Mouse (Mus musculus): ENCODE data around the gene Nadk.

The Nadk gene

DNA sequence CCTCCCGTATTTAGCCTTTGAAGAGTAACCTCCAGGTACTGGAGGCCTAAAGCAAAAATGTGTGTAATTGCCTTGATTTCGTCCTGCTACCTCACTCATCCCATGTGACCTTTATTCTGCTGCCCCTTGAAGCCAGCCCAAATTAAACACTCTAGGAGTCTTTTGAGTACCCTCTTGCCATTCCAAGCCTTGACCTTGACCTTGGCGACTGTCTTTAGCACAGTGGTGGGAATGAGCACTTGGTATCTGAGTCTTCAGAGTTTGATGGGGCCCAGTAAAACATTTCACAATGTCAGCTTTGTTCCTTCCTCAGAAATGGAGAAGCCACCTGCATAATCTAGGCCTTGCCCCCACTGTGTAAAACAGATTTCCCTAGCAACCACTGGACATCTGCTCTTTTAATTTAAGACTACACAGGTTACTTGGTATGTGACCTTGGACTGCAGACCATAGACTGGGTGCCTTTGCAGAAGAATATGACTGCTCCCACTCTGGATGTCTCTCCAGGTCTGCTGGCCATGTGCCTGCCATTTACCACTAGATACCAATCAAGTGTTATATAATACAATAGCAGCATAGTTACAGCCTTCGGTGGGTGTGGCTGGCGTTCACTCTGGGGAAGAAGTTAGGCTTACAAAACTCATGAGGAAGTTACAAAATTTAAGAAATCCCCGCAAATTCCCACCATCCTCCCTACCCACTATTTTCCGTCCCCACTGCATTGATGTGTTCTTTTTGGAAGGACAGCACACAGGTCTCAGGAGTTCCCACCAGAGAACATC, at the start of gene Nadk:
Gene Nadk (plus strand): TSS at position 718 of the 782 bp plus-strand sequence.
- peak; percentile 55 for DNase-seq (ENCODE audit: extremely low read depth, low read depth)

DNA sequence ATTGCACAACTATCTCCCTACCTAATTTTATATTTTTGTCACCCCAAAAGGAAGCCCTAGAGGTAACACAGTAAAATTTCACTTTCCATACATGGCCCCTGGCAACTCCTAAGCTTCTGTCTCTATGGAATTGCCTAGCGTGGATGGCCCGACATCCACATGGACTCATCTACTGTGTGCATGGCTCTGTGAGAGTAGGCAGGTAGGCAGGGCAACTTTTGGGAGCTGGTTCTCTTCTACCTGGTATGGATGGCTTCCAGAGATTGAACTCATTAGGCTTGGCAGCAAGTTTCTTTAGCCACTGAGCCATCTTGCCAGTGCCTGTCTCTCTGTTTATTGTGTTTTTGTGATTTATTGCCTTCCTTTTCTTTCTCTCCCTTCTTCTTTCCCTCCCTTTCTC, 47.4 kb upstream of the Nadk start:
- no peak for DNase-seq (ENCODE audit: extremely low read depth, low read depth)

DNA sequence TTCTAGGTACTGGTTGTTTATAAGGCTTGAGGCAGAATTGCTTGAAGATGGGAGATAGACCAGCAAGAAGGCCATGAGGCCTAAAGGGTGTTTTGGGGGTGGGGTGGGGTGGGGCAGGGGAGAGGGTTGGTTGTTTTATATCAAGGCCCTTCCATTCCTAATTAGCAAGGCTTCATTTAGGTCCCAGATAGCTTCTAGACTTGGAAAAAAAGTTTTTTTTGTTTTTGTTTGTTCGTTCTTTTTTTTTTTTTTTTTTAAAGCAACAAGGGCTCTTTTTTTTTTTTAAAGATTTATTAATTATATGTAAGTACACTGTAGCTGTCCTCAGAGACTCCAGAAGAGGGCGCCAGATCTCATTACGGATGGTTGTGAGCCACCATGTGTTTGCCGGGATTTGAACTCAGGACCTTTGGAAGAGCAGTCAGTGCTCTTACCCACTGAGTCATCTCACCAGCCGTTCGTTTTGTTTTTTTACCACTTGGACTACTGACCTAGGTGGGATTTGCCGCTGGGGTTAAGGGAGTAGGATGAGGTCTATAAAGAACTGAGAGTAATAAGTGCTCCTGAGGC, 44.1 kb upstream of the Nadk start:
- no peak for DNase-seq (ENCODE audit: extremely low read depth, low read depth)

DNA sequence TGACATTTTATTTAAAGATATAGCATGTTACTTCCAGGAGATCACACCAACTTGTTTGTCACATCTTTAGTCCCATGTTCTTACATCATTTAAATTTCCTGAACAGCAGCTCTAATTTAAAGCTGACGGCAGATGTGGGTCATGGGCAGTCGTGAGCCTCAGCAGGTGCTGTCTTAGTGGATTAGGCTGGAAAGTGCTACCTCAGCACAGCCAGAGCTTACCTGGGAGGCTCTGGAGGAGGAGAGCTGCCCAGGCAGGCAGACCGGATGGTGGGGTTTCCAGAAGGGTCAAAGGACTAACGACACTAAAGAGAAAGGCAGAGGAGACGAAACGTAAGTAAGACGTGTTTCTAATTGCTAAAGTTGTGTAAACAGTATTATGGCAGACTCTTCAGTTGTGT, 39.9 kb upstream of the Nadk start:
- no peak for DNase-seq (ENCODE audit: extremely low read depth, low read depth)

DNA sequence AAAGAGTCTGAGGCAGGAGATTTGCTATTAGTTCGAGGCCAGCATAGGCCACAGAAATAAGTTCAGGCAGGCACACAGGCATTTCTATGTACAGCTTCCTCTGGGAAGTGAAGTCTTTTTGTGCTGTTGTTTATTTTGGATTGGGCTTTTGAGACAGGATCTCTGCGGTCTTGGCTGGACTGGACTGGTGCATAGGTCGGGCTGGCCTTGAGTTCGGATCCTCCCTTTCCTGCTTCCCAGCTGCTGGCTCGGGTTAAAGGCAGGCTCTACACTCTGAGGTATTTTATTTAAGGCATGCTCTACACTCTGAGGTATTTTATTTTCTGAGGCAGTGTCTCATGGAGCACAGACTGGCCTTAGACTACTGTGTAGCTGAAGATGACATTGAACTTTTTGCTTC, 36.4 kb upstream of the Nadk start:
- DNase-seq (ENCODE audit: extremely low read depth, low read depth): no peak

DNA sequence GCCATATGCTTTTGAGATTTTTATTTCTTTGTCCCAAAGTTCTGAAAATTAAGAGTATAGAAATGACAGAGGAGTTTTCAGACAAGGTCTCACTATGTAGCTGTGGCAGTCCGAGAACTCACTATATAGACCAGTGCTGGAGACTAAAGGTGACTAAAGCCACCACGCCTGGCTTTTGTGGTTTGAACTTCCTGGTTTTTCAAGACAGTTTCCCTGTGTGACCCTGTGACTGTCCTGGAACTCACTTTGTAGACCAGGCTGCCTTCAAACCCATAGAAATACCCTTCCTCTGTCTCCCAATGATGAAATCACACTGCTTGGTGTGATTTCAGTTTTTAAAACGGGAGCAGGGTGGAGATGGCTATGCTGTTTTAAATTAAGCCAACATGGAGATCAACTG, 32.9 kb upstream of the Nadk start:
- no peak for DNase-seq (ENCODE audit: extremely low read depth, low read depth)

DNA sequence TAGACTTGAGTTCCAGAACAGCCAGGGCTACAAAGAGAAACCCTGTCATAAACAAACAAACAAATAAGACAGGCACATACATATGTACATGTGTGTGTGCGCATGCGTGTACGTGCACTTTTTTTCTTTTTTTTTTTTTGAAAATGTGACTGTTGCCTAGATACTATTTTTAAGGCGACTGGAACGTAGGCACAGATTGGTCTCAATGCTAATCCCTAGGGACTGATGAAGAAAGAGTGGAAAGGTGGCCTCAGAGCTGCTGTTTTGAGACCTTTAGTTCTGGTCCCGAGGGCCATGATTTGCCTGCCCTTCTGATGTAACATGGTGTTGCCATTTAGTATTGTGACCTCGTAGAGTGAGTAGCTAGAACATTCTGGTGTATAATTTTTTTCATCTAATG, 12.2 kb upstream of the Nadk start:
- no peak for DNase-seq (ENCODE audit: extremely low read depth, low read depth)

DNA sequence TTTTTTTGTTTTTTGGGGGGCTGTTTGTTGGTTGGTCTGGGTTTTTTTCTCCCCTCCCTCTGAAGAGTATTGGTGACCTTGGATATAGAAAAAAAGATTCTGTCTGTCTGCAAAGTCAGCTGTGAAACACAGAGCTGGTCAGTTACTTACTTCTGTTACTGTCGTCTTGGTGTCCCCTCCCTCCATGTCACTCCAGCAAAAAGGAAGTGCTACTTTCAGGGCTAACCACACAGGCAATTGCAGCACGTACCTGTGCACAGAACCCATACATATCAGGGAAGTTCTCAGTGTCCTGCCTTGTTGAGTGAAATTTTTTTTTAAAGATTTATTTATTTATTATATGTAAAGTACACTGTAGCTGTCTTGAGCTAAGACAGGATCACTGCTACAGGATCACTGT, 11.7 kb upstream of the Nadk start:
- DNase-seq (ENCODE audit: extremely low read depth, low read depth): no peak

DNA sequence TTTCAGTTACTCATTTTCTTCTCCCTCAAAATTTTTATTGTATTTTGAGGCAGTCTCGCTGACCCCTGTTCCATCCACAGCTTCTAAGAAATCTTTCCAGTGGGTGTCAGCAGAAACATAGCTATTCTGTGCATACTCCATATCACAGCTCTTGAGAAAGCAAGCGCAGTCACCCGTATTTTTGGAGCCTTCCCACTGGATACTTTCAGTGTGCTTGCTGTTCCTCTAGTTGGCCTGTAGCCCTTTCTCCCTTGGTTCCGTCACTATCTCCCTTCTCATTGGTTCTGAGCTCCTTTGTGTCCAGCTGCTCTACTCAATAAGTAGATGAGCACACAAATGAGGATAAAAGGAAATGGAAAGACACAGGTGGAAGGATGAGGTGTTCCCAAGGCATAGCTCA, 11.1 kb upstream of the Nadk start:
- no peak for DNase-seq (ENCODE audit: extremely low read depth, low read depth)

DNA sequence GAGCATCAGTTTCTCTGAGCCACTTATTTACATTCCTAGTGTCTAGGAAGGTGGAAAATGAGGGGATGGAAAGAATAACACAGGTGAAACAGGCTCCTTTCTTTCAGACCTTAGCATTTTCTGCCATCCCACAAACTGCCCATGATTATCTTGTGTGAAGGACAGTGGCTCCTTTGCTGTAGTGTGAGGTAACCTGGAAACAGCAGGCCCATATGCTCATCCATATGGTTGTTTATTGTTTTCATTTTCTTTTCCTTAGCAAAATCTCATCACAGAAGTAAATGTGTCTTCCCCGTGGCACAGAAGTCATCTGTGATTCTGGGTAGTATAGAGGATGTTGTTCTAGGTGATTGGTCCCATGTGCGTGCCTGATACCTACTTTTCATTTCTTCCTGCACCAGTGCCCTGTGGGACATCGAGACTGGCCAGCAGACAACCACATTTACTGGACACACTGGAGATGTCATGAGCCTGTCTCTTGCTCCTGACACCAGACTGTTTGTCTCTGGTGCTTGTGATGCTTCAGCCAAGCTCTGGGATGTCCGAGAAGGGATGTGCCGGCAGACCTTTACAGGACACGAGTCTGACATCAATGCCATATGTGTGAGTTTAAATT, 9.2 kb upstream of the Nadk start:
- no peak for DNase-seq (ENCODE audit: extremely low read depth, low read depth)

DNA sequence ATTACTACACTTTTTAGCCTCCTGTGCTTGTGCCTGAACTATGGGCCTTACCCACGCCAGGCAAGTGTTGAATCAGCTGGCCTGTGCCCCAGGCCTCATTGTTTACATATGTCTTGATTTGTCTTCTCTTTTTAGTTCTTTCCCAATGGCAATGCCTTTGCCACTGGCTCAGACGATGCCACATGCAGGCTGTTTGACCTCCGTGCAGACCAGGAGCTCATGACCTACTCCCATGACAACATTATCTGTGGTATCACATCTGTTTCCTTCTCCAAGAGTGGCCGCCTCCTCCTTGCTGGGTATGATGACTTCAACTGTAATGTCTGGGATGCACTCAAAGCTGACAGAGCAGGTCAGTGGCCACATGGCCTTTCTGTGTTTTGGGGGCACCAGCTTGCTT, 7.3 kb upstream of the Nadk start:
- no peak for DNase-seq (ENCODE audit: extremely low read depth, low read depth)

DNA sequence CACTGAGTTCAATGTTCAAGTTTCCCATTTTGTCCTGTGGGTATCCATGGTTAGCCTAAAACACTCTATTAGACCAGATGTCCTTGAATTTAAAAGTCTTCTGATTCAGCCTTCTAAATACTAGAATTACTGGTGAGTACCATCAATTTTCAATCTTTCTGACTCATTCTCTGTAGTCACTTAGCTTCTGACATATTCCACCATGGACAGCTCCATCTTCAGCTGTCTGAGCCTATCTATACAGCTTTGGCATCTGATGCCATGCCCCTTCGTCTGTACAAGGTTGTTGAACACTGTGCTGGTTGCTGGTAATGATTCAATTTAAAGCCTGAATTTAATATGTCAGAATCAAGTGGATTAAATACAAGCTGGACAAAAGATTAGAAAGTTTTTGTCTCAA, 6.7 kb upstream of the Nadk start:
- DNase-seq (ENCODE audit: extremely low read depth, low read depth): no peak

DNA sequence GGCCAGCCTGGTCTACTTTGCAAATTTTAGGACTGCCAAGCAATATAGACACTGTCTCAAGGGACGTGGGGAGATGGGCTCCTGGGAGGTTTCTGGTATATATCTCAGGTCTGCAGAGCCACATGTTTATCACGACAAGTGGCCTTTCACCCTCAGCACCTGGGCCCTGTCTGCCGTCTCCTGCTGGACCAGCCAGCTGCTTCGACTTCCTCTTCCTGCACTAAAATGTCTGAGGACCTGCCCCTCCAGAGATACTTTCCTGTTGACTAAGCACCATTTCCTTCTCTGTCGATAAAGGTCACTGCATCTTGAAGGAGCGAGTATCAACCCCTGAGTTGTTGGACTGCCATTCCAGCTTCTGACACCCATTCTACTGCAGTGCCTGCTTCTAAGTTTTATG, 2.7 kb upstream of the Nadk start:
- peak; percentile 24 for DNase-seq (ENCODE audit: extremely low read depth, low read depth)

DNA sequence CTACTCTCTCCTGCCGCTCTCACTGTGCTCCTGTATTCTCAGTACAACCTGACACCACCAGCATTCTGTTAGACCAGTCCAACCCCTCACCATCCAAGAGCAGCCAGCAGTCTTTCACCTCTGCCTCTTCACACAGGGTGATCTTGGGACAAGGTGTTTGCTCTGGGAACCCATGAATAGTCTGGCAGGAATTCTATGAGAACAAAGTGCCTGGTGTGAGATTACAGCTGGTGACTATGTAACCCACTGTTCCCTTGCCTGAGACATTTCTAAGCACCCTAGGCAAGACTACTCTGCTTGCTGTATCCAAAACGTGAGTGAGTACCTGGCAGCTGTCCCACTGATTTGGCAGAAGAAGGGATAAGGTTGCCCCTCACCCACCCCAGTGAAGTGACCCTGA, 1.2 kb upstream of the Nadk start:
- DNase-seq (ENCODE audit: extremely low read depth, low read depth): no peak

DNA sequence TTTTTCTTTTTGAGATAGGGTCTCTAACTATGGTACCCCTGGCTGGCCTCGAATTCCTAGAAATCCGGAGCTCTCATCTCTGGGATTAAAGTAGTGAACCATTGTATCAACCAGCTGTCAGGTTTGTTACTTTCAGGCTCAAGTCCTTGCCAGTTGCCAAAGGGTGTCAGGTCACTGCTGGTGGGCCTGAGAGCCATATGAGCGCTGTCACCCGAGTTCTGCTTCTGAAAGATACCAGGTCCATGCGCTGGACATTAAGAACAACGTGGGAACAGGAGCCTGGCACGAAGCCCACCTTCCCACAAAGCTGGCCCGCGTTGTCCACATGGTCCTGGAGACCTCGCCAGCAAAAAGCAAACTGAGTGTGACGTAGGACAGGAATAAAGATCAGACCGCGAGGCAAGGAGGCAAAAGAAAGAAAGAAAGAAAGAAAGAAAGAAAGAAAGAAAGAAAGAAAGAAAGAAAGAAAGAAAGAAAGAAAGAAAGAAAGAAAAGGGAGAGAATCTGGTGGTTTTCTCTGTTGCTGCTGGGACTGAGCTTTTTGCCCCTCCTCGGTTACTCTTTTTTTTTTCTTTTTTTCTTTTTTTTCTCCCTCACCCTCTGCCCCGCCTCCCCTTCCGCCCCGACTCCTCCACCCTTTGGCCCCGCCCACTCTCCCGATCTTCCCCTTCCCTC, 684 bp downstream of the Nadk start:
- no peak for DNase-seq (ENCODE audit: extremely low read depth, low read depth)

DNA sequence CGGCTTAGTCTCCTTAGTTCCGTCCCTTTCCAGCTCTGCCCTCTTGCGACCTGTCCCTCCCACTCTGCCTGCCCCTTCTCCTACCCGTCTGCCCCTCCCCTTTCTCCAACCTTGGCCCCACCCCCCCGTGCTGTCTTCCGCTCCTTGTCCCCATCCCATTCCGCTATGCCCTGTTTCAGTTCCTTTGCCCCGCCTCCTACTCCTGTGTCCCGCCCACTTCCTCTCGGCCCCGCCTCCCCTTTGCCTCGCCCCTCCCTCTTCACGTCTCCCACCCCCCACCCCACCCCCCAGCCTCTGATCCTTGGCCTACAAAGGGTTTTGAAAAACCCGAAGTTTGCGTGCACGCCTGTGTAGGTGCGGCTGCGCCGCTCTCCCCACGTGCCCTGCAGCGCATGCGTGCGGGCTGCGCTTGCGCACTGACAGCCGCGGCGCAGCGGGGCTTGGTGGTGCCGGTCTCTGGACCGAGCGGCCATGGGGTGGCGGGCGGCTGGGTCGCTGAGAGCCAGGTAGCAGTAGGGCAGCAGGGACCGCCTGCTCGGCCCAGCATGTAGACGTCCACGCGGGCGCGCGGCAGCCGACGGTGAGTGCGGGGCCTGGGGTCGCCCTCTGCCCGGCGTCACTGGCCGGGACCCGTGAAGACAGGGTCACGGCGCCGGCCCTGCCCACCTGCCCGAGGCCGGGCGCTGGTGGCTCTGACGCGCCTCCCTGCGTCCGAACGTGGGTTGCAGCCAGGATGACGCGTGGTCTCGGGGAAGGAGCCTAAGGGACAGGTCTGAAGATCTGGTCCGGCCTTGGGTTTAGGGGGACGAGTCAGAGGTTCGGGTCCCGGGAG, 1.4 kb downstream of the Nadk start:
- DNase-seq (ENCODE audit: extremely low read depth, low read depth): peak; percentile 93

DNA sequence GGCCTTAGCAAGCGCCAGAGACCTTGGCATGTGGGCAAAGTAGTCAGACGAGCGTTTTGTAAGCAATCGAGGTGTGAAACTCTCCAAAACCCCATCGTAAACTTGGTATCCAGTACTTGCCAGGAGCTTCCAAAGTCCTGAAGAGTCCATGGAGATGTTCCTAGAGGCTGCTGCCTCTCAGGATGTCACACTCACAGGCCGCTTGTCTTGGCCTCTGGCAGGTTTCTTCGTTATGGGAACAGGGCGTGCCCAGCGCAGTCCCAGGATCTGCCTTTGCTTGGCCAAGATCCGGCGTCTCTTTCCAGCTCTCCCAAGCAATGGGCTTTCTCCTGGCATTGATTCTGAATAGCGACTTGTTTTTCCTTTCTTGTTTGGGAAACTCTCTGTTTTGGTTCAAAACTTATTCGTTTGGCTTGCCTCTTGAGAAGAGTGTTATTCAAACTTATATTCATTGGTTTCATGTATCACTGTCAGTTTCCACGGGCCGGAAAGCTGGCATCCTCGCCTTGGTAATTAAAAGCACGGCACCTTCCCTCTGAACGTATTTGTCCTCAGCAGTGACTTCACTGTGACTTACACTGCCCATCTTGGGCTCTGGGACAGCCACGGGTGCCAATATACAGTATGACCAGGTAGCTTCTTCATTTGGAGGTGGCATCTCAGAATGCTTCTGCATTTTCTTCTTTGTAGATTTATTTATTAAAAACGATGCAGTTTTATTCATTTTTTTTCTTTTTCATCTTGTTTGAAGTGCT, 2.3 kb downstream of the Nadk start:
- DNase-seq (ENCODE audit: extremely low read depth, low read depth): peak; percentile 36

DNA sequence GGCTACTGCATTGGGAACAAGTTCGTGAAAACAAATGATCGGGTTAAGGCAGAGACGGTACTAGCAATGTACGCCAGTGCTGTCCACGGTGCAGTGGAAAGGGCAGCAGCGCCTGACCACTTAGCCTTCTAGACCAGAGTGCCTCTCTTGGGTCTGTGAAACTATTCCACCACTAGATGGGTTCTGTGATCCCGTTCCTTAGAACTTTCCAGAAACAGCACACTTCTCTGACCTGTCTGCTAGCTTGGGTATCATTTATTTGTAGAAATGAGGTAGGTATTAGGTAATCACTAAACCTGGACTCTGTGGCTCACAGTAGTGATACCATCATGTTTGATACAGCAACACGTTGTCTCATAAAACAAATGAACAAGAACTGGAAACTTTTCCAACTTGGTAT, 4.4 kb downstream of the Nadk start:
- no peak for DNase-seq (ENCODE audit: extremely low read depth, low read depth)

DNA sequence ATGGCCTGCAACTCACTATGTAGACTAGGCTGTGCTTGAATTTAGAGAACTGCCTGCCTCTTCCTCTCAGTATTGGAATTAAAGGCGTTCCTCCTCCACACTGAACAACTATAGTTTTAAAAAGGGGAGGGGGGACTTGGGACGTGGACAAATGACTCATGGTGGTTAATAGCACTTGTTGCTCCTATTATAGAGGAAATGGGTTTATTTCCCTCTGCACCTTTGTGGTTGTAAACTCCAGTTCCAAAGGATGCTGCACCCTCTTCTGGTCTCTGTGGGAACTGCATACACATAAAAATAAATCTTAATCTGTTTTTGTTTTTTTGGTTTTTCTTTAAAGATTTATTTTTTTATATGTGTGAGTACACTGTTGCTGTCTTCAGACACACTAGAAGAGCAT, 6.0 kb downstream of the Nadk start:
- DNase-seq (ENCODE audit: extremely low read depth, low read depth): peak; percentile 36

DNA sequence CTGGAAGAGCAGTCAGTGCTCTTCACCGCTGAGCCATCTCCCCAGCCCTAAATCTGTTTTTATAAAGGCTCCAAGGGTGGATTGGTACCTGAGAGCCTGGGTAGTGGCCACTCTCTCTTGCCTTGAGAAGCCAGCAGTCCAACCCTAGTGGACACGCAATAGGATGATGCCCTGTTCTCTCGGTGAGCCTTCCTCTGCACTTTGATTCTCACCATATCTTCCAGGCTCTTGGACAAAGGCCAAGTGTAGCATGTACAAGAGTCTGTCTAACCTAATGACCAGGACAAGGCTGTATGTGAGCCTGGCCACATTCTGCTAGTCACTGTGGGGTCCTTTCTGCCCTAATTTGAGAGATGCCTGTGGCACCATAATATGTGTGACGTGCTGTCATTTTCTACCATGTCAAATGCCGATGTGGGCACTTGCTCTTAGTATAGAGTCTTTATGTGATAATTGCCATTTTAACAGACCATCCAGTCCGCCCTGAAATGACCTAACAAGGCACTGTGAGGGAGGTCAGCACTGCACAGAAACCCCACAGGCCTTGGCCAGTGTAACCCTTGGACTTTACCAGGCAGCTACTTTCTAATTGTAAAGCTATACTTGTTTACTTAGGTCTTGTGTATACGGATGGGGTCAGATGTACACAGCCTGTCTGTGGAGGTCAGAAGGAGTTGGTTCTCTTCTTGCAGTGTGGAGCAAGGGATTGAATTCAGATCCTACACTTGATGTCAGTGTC, 6.6 kb downstream of the Nadk start:
- DNase-seq (ENCODE audit: extremely low read depth, low read depth): no peak

All from MEL-GATA-1-ER (cell line).